Mouse (Mus musculus): ENCODE measurements at regions not wholly inside any gene's neighbourhood (a gene's known extent, or its start where the extent isn't known, plus 50 kb on each side); places are given as distances from the start of the nearest gene placed in this dataset.

- ATAC-seq, result no peak
- H3K4me2 ChIP-seq (ENCODE audit: low read length), result no peak overlapping the region
- no peak overlapping the region for H3K4me3 ChIP-seq (replicated peaks; ENCODE audit: low read length)
- no peak overlapping the region for H3K27ac ChIP-seq (ENCODE audit: low read length)
- H3K4me1 ChIP-seq (replicated peaks; ENCODE audit: control insufficient read depth, insufficient read depth, low read length), result 0 out of 2 replicates have a peak, but pooled peaks cover 3% of the 10 kb centered on the region
- no peaks in the 10 kb centered on the region for H3K36me3 ChIP-seq (ENCODE audit: control insufficient read depth, insufficient read depth)
- H3K9me3 ChIP-seq (ENCODE audit: control insufficient read depth, low read length), result no peaks in the 10 kb centered on the region
- H3K9ac ChIP-seq (replicated peaks; ENCODE audit: low read depth, low read length), result no peak overlapping the region
- H3K27me3 ChIP-seq (replicated peaks; ENCODE audit: control insufficient read depth, insufficient read depth, low read length), result no peaks in the 10 kb centered on the region
- 79% methylated on average over 5 of the region's 5 CpGs for WGBS
Measured at GRCm38 (mm10) chr11:43091046-43091445, 55.5 kb downstream of the Gm9972 start.

- H3K4me1 ChIP-seq (replicated peaks; ENCODE audit: control insufficient read depth, insufficient read depth, low read length), result 0 out of 2 replicates have a peak, but pooled peaks cover 3% of the 10 kb centered on the region
- H3K9ac ChIP-seq (replicated peaks; ENCODE audit: low read depth, low read length), result no peak overlapping the region
- no peaks in the 10 kb centered on the region for H3K36me3 ChIP-seq (ENCODE audit: control insufficient read depth, insufficient read depth)
- H3K9me3 ChIP-seq (ENCODE audit: control insufficient read depth, low read length), result no peaks in the 10 kb centered on the region
- H3K27ac ChIP-seq (ENCODE audit: low read length), result no peak overlapping the region
- ATAC-seq, result no peak
- H3K4me2 ChIP-seq (ENCODE audit: low read length), result no peak overlapping the region
- no peak overlapping the region for H3K4me3 ChIP-seq (replicated peaks; ENCODE audit: low read length)
- WGBS, result 58% methylated on average over 14 of the region's 14 CpGs
- no peaks in the 10 kb centered on the region for H3K27me3 ChIP-seq (replicated peaks; ENCODE audit: control insufficient read depth, insufficient read depth, low read length)
Measured at GRCm38 (mm10) chr11:43092126-43092920, 56.8 kb downstream of the Gm9972 start.

- WGBS, result 77% methylated on average over 5 of the region's 5 CpGs
- Histone ChIP-seq H3K27me3 (replicated peaks; ENCODE audit: control insufficient read depth, insufficient read depth, low read length) (no peaks in the 10 kb centered on the region), H3K9me3 (ENCODE audit: control insufficient read depth, low read length) (no peaks in the 10 kb centered on the region), H3K9ac (replicated peaks; ENCODE audit: low read depth, low read length) (no peak overlapping the region), H3K4me1 (replicated peaks; ENCODE audit: control insufficient read depth, insufficient read depth, low read length) (0 out of 2 replicates have a peak, but pooled peaks cover 3% of the 10 kb centered on the region), H3K36me3 (ENCODE audit: control insufficient read depth, insufficient read depth) (no peaks in the 10 kb centered on the region), H3K4me3 (replicated peaks; ENCODE audit: low read length) (no peak overlapping the region), H3K27ac (ENCODE audit: low read length) (no peak overlapping the region), H3K4me2 (ENCODE audit: low read length) (no peak overlapping the region)
- ATAC-seq, result no peak
Measured at GRCm38 (mm10) chr11:43092980-43093379, 56.7 kb upstream of the Atp10b start.

- no peak overlapping the region for H3K4me2 ChIP-seq (ENCODE audit: low read length)
- no peaks in the 10 kb centered on the region for H3K27me3 ChIP-seq (replicated peaks; ENCODE audit: control insufficient read depth, insufficient read depth, low read length)
- no peak overlapping the region for H3K9ac ChIP-seq (replicated peaks; ENCODE audit: low read depth, low read length)
- no peaks in the 10 kb centered on the region for H3K9me3 ChIP-seq (ENCODE audit: control insufficient read depth, low read length)
- no peaks in the 10 kb centered on the region for H3K36me3 ChIP-seq (ENCODE audit: control insufficient read depth, insufficient read depth)
- no peak for ATAC-seq
- WGBS, result 60% methylated on average over 5 of the region's 5 CpGs
- H3K4me3 ChIP-seq (replicated peaks; ENCODE audit: low read length), result no peak overlapping the region
- H3K27ac ChIP-seq (ENCODE audit: low read length), result no peak overlapping the region
- 0 out of 2 replicates have a peak, but pooled peaks cover 6% of the 10 kb centered on the region for H3K4me1 ChIP-seq (replicated peaks; ENCODE audit: control insufficient read depth, insufficient read depth, low read length)
Measured at GRCm38 (mm10) chr11:43096003-43096402, 53.7 kb upstream of the Atp10b start.

GRCm38 (mm10) chr11:43098795-43099425, 50.8 kb upstream of the Atp10b start:
- no peak overlapping the region for H3K27ac ChIP-seq (ENCODE audit: low read length)
- 0 out of 2 replicates have a peak, but pooled peaks cover 2% of the 10 kb centered on the region for H3K4me1 ChIP-seq (replicated peaks; ENCODE audit: control insufficient read depth, insufficient read depth, low read length)
- no peak overlapping the region for H3K9ac ChIP-seq (replicated peaks; ENCODE audit: low read depth, low read length)
- no peak overlapping the region for H3K4me2 ChIP-seq (ENCODE audit: low read length)
- 39% methylated on average over 7 of the region's 7 CpGs for WGBS
- H3K36me3 ChIP-seq (ENCODE audit: control insufficient read depth, insufficient read depth), result no peaks in the 10 kb centered on the region
- H3K27me3 ChIP-seq (replicated peaks; ENCODE audit: control insufficient read depth, insufficient read depth, low read length), result no peaks in the 10 kb centered on the region
- ATAC-seq, result peak; percentile 64
- no peak overlapping the region for H3K4me3 ChIP-seq (replicated peaks; ENCODE audit: low read length)
- H3K9me3 ChIP-seq (ENCODE audit: control insufficient read depth, low read length), result no peaks in the 10 kb centered on the region

Measured in forebrain, embryonic 16.5 days (tissue).